Mouse (Mus musculus): Measurements from ENCODE around the gene Ppp2r3a. TPM values are rescaled to one million over a fixed set of nuclear protein-coding genes. Genes with fewer than 3 reads are reported as not detected.

The Ppp2r3a gene
- polyA plus RNA-seq, 1 experiment: 14.3 TPM

DNA sequence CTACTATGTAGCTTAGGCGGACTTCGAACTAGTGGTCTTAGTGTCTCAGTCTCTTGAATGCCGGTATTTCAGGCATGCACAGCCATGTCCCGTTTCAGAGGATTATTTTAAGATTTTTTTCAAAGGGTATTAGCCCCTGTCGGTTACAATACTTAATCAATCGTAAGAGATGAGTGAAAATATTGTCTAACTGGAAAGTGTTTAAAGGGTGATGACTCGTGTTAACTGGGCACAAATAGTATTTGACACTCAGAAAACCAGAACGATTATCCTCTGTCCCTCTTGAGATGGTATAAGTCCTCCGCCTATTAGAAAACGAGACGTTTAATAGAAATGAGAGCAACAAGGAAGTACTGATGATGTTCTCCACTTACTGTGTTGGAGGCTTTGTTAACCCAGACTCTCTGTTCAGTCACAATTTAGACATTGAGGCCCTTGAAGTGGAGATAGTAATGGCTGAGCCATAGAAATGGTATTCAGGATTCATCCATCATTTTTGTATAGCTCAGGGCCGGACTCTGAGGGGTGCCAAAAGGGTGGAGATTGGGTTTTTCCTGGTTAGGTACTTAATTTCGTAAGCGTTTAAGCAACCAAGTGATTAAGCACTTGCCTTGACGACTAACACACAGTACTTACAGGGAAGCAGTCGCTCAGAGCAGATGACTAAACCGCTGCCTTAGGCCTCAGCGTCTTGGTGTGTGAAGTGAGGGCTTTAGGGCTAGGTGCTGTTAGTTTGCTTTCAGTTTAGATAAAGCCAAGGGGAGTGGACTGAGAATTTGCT lies 175.3 kb downstream of the Ppp2r3a start:
- Histone ChIP-seq H3K4me3 (ENCODE audit: low read depth, low read length) (peak overlapping the region; percentile 84), H3K9me3 (replicated peaks; ENCODE audit: control insufficient read depth, insufficient read depth, low read length, poor library complexity, severe bottlenecking) (no peaks in the 10 kb centered on the region), H3K4me1 (ENCODE audit: control insufficient read depth, insufficient read depth, low read length) (no peaks in the 10 kb centered on the region), H3K9ac (ENCODE audit: low read depth, poor library complexity, severe bottlenecking) (peak overlapping the region; percentile 96), H3K36me3 (ENCODE audit: control insufficient read depth, insufficient read depth, low read length, poor library complexity, severe bottlenecking) (peaks cover 2% of the 10 kb centered on the region; the same call in 1 of the 2 replicates), H3K27ac (ENCODE audit: insufficient read depth, low read length) (no peak overlapping the region), H3K27me3 (ENCODE audit: control insufficient read depth, insufficient read depth, low read length, poor library complexity, severe bottlenecking) (no peaks in the 10 kb centered on the region)
- TF ChIP-seq EP300 (IDR thresholded peaks at IDR 0.05; ENCODE audit: insufficient read depth, low read depth, low read length) (no peak), CTCF (IDR thresholded peaks at IDR 0.05; ENCODE audit: low read depth, low read length) (no peak), POLR2A (IDR thresholded peaks at IDR 0.05; ENCODE audit: insufficient read depth, low read length) (no peak)

DNA sequence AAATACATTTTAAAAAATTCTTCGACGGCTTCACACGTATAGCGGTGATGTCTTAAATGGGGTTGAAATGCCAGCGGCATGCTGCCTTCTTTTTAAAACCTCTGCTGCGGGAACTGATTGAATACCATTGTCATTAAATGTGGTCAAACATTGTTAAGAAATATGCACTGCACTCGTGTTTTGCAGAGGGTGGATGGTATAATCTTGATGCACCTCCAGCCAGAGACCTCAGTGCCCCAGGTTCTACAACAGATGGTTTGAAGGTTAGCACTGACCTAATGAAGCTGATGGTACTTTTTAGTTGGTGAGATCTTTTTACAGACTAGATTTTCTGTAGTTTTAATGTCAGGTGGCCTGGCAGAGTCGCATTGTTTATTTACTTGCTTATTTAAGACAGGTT lies 175.9 kb downstream of the Ppp2r3a start:
- H3K36me3 ChIP-seq (ENCODE audit: control insufficient read depth, insufficient read depth, low read length, poor library complexity, severe bottlenecking): peaks cover 2% of the 10 kb centered on the region; the same call in 1 of the 2 replicates
- H3K27ac ChIP-seq (ENCODE audit: insufficient read depth, low read length): no peak overlapping the region
- TF ChIP-seq CTCF (IDR thresholded peaks at IDR 0.05; ENCODE audit: low read depth, low read length) (no peak), POLR2A (IDR thresholded peaks at IDR 0.05; ENCODE audit: insufficient read depth, low read length) (no peak), EP300 (IDR thresholded peaks at IDR 0.05; ENCODE audit: insufficient read depth, low read depth, low read length) (no peak)
- peak overlapping the region; percentile 84 for H3K4me3 ChIP-seq (ENCODE audit: low read depth, low read length)
- no peaks in the 10 kb centered on the region for H3K4me1 ChIP-seq (ENCODE audit: control insufficient read depth, insufficient read depth, low read length)
- peak overlapping the region; percentile 96 for H3K9ac ChIP-seq (ENCODE audit: low read depth, poor library complexity, severe bottlenecking)
- no peaks in the 10 kb centered on the region for H3K27me3 ChIP-seq (ENCODE audit: control insufficient read depth, insufficient read depth, low read length, poor library complexity, severe bottlenecking)
- H3K9me3 ChIP-seq (replicated peaks; ENCODE audit: control insufficient read depth, insufficient read depth, low read length, poor library complexity, severe bottlenecking): no peaks in the 10 kb centered on the region

DNA sequence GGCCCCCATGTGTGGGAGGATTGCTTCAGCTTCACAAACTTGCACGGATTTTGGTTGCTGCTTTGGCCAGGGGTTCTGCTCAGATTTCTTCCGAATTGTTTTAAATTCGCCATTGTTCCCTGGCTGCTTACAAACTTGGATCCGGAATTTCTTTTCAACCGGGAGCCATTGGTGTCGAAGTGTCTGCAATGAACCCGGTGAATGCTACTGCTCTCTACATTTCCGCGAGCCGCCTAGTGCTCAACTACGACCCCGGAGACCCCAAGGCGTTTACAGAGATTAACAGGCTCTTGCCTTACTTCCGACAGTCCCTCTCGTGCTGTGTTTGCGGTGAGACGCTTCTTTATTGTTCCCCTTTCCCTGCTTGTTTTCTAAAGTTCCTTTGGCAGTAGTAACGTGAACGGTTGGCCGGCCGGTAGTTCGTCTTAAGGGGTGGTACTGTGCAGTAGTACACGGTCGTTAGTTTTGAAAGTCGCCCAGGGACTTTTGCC lies 176.5 kb downstream of the Ppp2r3a start:
- no peaks in the 10 kb centered on the region for H3K4me1 ChIP-seq (ENCODE audit: control insufficient read depth, insufficient read depth, low read length)
- no peaks in the 10 kb centered on the region for H3K27me3 ChIP-seq (ENCODE audit: control insufficient read depth, insufficient read depth, low read length, poor library complexity, severe bottlenecking)
- H3K9me3 ChIP-seq (replicated peaks; ENCODE audit: control insufficient read depth, insufficient read depth, low read length, poor library complexity, severe bottlenecking): no peaks in the 10 kb centered on the region
- peak overlapping the region; percentile 96 for H3K9ac ChIP-seq (ENCODE audit: low read depth, poor library complexity, severe bottlenecking)
- H3K36me3 ChIP-seq (ENCODE audit: control insufficient read depth, insufficient read depth, low read length, poor library complexity, severe bottlenecking): peaks cover 2% of the 10 kb centered on the region; the same call in 1 of the 2 replicates
- H3K27ac ChIP-seq (ENCODE audit: insufficient read depth, low read length): peak overlapping the region; percentile 30
- H3K4me3 ChIP-seq (ENCODE audit: low read depth, low read length): peak overlapping the region; percentile 84
- TF ChIP-seq POLR2A (IDR thresholded peaks at IDR 0.05; ENCODE audit: insufficient read depth, low read length): no peak
- TF ChIP-seq EP300 (IDR thresholded peaks at IDR 0.05; ENCODE audit: insufficient read depth, low read depth, low read length): no peak
- TF ChIP-seq CTCF (IDR thresholded peaks at IDR 0.05; ENCODE audit: low read depth, low read length): no peak

DNA sequence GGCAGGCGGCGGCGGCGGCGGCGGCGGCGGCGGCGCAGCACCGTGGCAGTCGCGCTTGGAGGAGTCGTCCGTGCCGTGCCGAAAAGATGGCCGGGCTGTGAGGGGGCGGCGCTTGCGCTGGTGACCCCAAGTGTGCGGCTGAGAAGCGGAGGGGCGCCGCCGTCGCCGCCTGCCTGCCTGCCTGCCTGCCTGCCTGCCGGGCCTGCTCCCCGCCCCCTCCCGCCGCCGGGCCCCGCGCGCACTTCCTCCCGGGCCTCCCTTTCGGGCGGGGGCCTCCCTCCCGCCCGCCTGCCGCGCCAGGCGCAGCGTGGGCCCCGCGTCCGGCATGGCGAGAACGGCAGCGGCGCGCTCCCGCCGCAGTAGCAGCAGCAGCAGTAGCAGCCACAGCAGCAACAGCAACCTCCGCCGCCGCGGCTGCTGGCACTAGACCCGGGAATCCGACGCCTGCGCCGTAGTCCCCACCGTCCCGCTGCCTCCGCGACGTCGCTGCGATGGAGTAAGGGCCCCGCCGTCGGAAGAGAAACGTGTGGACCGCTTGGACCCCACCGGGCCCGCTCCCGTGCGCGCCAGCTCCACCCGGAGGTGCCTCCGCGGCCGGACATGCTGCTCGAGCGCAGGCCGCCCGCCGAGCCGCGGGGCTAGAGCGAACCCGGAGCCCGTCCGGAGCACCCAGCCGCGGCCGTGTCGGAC lies 177.1 kb downstream of the Ppp2r3a start:
- H3K27ac ChIP-seq (ENCODE audit: insufficient read depth, low read length): peak overlapping the region; percentile 60

DNA sequence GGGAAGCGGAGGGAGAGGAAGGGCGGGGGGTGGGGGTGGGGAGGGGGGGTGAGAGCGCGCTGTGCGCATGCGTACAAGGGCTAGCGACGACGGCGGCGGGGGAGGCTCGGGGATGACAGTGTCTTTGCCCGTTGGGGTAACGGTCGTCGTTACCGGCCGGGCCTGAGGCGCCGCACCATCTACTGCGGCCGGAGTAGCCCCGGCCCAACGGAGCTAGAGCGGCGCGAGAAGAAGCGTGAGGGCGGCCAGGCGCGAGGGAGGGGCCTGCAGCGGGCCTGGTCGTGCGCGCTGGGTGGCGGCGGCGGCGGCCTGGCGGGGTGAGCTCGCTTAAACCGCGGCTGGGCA lies 177.6 kb downstream of the Ppp2r3a start, which contains the start of gene Msl2:
TSS of gene Msl2 (plus strand) at position 115 of the 345 bp plus-strand sequence.
- H3K4me3 ChIP-seq (ENCODE audit: low read depth, low read length): peak within 1 kb of the TSS; percentile 87
- no peaks in the 10 kb centered on the region for H3K4me1 ChIP-seq (ENCODE audit: control insufficient read depth, insufficient read depth, low read length)
- H3K27me3 ChIP-seq (ENCODE audit: control insufficient read depth, insufficient read depth, low read length, poor library complexity, severe bottlenecking): no peaks in the 10 kb centered on the region
- peak within 1 kb of the TSS; percentile 96 for H3K9ac ChIP-seq (ENCODE audit: low read depth, poor library complexity, severe bottlenecking)
- H3K27ac ChIP-seq (ENCODE audit: insufficient read depth, low read length): peak within 1 kb of the TSS; percentile 60
- peaks cover 2% of the 10 kb centered on the region; the same call in 1 of the 2 replicates for H3K36me3 ChIP-seq (ENCODE audit: control insufficient read depth, insufficient read depth, low read length, poor library complexity, severe bottlenecking)
- no peak for TF ChIP-seq CTCF (IDR thresholded peaks at IDR 0.05; ENCODE audit: low read depth, low read length)
- TF ChIP-seq POLR2A (IDR thresholded peaks at IDR 0.05; ENCODE audit: insufficient read depth, low read length): peak; percentile 27
- no peaks in the 10 kb centered on the region for H3K9me3 ChIP-seq (replicated peaks; ENCODE audit: control insufficient read depth, insufficient read depth, low read length, poor library complexity, severe bottlenecking)

More for the DNA sequence above, 177.1 kb downstream of the Ppp2r3a start:
- H3K36me3 ChIP-seq (ENCODE audit: control insufficient read depth, insufficient read depth, low read length, poor library complexity, severe bottlenecking): peaks cover 2% of the 10 kb centered on the region; the same call in 1 of the 2 replicates
- H3K4me3 ChIP-seq (ENCODE audit: low read depth, low read length): peak overlapping the region; percentile 84
- H3K9ac ChIP-seq (ENCODE audit: low read depth, poor library complexity, severe bottlenecking): peak overlapping the region; percentile 96
- TF ChIP-seq POLR2A (IDR thresholded peaks at IDR 0.05; ENCODE audit: insufficient read depth, low read length) (no peak), EP300 (IDR thresholded peaks at IDR 0.05; ENCODE audit: insufficient read depth, low read depth, low read length) (no peak), CTCF (IDR thresholded peaks at IDR 0.05; ENCODE audit: low read depth, low read length) (no peak)
- no peaks in the 10 kb centered on the region for H3K27me3 ChIP-seq (ENCODE audit: control insufficient read depth, insufficient read depth, low read length, poor library complexity, severe bottlenecking)
- no peaks in the 10 kb centered on the region for H3K9me3 ChIP-seq (replicated peaks; ENCODE audit: control insufficient read depth, insufficient read depth, low read length, poor library complexity, severe bottlenecking)
- H3K4me1 ChIP-seq (ENCODE audit: control insufficient read depth, insufficient read depth, low read length): no peaks in the 10 kb centered on the region

Measured in ES-Bruce4 (cell line).